Mouse (Mus musculus) megakaryocyte-erythroid progenitor cell, adult 5-6 weeks (primary cell): ENCODE data around the gene Polr2j. TPM values are rescaled to one million over a fixed set of nuclear protein-coding genes. Genes with fewer than 3 reads are reported as not detected.
"Not testable (repeated sequence)": the region's sequence is repeated elsewhere in the genome, so short reads cannot be mapped to it uniquely, and the experiment has no call there.

Experiments used
- ATAC-seq: replicated peaks from 2 replicates; pipeline ENCODE4 v1.8.0; 2016; ENCODE audit warnings: mild to moderate bottlenecking, inconsistent platforms; ENCODE audit not compliant: severe bottlenecking, poor library complexity, low FRiP score, low TSS enrichment
- total RNA-seq, 2 experiments: library from RNA; stranded (forward) in 1 of 2; stranded (reverse) in 1 of 2; fragments of 200-1000, 215-1000 nt in 1 of 2; fragments of >200 nt in 1 of 2; fragmentation: Nextera tagmentation in 1 of 2; gene quantifications; 2 replicates each; pipeline ENCODE4 v1.2.3; 2014 to 2017

Gene Polr2j
- total RNA-seq, 2 experiments from 2014 or later, result 177 to 248 TPM

DNA sequence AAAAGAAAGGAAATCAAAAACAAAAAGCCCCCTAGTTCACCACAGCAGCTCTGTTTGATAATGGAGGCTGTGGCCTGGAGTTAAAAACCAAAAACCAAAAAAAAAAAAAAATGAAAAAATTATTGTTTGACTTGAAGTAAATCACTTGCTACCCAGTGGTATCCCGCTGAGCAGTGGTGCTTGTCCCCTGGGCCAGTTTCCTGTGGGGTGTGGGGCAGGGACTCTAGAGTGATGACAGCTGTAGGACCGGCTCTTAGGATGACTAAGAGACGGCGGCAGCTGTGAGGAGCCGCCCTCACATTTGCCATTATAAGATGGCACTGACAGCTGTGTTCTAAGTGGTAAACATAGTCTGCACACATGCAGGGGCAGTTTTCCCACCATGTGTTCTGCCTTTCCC lies 39.0 kb downstream of the Polr2j start:
- no peak for ATAC-seq

- ATAC-seq, result not testable (repeated sequence)
These were observed 43.7 kb downstream of the Polr2j start for GRCm38 (mm10) chr5:136160084-136160483.

DNA sequence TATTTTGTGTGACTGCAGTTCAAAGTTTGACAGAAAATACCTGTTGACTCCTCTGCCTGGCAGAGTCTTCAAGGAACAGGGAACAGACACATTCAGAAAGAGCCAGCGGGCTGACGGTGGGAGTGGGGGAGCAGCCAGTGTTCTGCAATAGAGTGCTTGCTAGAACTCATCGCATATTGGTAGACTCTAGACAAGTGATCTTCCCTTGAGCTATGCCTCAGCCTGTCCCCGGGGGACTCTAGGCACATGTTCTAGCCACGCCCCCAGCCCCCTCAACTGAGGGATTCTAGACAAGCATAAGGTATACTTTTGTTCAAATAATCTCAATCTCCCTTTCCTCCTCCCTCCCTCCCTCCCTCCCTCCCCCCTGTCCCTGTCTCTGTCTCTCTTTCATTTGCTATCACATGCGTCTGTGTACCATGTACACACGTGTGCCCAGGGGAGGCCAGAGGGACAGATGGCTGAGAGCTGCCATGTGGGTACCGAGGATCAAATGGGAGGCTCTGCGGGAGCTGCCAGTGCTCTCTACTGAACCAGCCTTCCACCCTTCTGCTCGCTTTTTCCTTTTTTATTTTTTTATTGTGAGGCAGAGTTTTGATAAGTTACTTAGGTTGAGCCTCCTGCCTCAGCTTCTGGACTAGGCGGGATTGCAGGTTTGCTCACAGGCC lies 47.5 kb downstream of the Polr2j start:
- no peak for ATAC-seq

DNA sequence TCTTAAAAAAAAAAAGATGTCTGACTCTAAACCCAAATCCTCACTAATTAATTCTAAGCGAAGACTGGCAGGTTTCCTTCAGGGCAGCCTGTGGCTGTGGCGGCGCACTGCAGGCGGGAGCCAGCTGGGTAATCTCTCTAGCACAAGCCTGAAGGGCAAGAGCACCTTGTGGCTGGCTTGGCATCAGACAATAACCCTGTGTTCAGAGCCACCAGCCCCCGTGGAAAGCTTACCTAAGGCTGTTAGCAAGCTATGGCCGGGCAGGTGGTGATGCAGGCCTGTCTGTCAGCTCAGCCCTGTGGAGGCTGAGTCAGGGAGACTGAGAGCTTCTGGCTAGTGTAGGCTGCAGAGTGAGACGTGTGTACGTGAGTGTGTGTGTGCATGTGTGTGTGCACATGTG lies 48.8 kb downstream of the Polr2j start:
- ATAC-seq, result 0 out of 2 replicates have a peak, but pooled peaks have one; percentile 46

DNA sequence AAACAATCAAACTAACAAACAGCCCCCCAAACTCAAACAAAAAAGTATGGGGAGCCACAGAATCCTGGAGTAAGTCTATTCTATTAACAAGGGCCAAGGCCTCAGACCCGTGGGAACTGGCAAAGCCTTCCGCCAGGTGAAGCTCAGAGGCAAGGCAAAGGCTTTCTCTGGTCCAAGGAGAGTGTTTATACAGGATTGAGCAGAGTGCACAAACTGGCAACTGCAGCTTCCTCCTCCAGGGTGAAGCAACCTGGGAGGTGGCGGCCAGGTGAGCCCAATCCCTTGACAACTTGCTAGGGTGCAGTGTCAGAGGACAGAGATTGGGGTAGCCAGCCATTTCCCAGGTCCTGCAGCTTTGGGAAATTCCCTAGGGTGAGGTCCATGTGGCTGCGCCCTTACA lies 50.9 kb downstream of the Polr2j start:
- no peak for ATAC-seq

DNA sequence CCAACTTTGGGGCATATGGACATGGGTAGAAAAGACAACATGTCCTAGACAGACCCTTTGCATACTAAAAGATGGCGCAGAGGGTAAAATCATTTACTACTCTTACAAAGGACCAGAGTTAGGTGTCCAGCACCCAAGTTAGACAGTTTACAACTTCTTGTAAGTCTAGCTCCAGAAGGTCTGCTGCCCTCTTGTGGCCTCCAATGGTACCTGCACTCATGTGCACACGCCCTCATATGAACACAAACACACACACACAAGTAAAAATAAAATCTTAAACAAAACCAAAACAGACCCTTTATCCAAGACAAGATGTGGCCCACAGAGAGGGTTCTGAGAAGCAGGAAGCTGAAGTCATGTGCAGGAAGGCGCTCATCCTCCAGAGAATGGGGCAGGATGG lies 51.6 kb downstream of the Polr2j start:
- ATAC-seq, result no peak

DNA sequence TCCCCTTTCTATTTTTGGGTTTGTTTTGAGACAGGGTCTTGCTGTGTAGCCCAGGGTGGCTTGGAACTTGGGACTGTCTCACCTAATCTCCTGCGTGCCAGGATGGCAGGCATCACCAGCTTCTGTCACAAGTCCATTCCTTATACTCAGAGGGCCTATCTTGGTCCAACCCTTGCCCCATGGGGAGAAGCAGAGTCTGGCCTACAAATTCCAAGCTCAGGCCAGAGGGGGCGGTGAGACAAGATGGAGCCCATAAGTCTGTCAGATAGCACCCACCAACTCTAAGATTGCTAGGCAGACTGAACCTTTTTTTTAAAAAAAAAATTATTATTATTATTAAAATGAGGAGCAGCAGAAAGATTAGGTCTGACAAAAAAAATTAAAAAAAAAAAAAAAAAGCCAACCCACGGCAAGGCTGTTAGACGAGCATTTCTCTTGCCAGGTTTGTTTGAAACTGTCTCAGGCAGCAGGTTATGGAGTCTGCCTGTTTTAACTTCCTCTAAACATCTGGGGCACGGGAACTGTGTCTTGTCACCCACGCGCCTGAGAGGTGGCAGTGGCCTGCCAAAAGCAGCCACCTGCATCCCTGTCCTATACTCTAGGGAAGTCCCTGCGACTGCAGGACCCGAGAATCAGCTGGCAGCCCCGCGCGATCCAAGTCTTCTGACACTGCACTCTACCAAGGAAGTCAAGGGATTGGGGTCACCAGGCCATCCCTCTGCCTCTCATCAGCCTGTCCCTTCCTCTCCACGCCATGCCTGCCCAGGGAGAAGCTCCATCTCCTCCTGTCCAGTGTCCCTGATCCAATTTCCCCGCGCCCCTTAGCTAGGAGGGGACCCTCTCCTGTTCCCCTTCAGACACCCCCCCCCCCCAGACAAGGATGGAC lies 53.4 kb downstream of the Polr2j start:
- 0 out of 2 replicates have a peak, but pooled peaks have one; percentile 13 for ATAC-seq

DNA sequence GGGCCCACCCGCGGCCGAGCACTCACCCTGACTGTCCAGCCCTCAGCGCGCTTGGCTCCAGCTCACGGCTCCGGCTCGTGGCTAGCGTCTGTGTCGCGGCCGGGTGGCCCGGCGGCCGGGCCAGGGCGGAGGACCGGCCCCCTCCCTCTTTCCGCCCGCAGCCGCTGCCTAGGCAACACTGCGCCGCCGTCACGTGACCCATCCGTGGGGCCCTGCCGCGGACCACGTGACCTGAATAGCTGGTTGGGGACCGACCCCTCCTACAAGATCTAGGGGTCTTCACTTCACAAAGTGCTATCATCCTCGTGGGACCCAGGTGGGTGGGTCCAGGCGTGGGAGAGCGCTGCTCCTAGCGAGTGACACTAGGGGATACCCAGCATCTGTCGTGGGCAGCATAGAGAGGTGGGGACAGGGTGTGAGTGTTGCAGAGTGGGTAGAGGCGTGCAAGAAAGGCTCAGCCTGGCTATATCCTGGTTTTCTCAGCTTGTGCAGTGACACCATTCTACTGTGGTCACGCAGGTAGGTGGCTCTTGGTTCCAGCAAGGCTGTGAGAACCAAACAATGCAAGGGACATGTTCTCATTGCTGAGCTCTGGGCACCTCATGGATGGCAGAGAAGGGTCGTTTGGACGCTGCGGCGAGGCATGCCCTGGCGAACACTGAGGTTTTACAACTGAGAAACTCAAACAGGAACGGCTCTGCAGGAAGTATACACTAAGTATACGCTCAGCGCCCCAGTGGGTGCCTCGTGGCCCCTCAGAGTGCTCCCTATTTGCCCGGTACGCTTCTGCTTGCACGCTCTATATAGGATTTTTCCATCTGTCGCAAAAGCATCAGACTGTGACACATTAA lies 54.3 kb downstream of the Polr2j start, which contains the start of gene Orai2:
Orai2 (minus strand) TSS at position 202 of the 851 bp plus-strand sequence.
- peak; percentile 67 for ATAC-seq

DNA sequence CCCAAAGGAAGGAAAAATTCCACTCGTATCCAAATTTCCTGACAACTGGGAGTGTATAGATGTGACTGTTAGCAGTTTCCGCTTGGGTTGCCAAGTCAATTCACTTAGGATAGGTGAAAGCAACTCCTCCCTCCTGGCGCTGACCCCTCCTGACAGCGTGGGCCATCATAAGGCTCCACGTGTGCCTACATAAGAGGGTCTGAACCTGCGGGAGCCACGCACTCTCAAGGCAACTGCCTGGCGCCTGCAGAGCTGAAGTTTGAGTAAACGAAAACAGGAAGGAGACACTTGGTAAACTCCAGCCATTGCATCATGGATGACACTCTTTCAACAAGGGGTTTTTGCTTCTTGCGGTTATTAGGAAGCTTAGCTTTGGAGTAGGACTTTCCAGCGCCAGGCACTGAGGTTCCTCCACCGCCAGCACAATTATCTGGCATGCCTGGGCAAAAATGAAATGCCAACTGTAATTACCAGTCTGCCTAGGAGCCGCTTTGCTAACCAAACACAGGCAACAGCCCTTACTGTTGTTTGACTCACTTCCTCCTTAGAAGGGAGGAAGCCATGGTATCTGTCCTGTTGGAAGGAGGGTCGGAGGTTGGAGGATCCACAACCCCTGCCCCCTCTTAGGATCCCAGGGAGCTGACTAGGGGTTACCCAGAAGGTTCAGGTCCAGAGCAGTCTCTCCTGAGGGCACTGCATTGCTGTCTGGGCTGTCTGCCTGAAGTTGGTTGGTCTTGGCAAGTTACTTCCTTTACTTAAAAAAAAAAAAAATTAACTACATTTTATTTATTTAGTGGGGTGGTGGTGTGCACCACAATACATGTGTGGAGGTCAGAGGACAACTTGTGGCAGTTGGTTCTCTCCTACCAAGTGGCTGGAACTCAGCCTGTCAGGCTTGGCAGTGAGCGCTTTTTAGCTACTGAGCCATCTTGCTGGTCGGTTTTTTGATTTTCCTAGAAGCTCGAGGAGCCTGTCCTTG lies 55.2 kb downstream of the Polr2j start:
- ATAC-seq, result peak; percentile 10; the same call in 1 of the 2 replicates

Other genes starting within 250 kb of the Polr2j start
- gene Hspb1, start 228.7 kb upstream of the Polr2j start, total RNA-seq (2014; fragmentation: Nextera tagmentation), result not detected in 2 replicates
- not detected in 2 replicates for gene Hspb1, start 228.7 kb upstream of the Polr2j start, total RNA-seq (2017)
- 125 and 138 TPM in 2 replicates for gene Ywhag, start 182.0 kb upstream of the Polr2j start, total RNA-seq (2014; fragmentation: Nextera tagmentation)
- gene Ywhag, start 182.0 kb upstream of the Polr2j start, total RNA-seq (2017), result 88.3 and 92.5 TPM in 2 replicates
- 1.7 and 3.2 TPM in 2 replicates for gene Ssc4d, start 142.1 kb upstream of the Polr2j start, total RNA-seq (2014; fragmentation: Nextera tagmentation)
- gene Ssc4d, start 142.1 kb upstream of the Polr2j start, total RNA-seq (2017), result 3.5 TPM in 1 of 2 replicates, not detected in the other
- gene Zp3, start 136.5 kb upstream of the Polr2j start, total RNA-seq (2014; fragmentation: Nextera tagmentation), result not detected in 2 replicates
- not detected in 2 replicates for gene Zp3, start 136.5 kb upstream of the Polr2j start, total RNA-seq (2017)
- 5.6 and 22.1 TPM in 2 replicates for gene Dtx2, start 121.8 kb upstream of the Polr2j start, total RNA-seq (2014; fragmentation: Nextera tagmentation)
- 2.3 and 4.2 TPM in 2 replicates for gene Dtx2, start 121.8 kb upstream of the Polr2j start, total RNA-seq (2017)
- not detected in 2 replicates for gene Upk3b, start 78.1 kb upstream of the Polr2j start, total RNA-seq (2014; fragmentation: Nextera tagmentation)
- gene Upk3b, start 78.1 kb upstream of the Polr2j start, total RNA-seq (2017), result not detected in 2 replicates
- gene Upk3bl, start 62.1 kb upstream of the Polr2j start, total RNA-seq (2014; fragmentation: Nextera tagmentation), result not detected in 2 replicates
- not detected in 2 replicates for gene Upk3bl, start 62.1 kb upstream of the Polr2j start, total RNA-seq (2017)
- 3.9 and 5.2 TPM in 2 replicates for gene Rasa4, start 32.7 kb upstream of the Polr2j start, total RNA-seq (2014; fragmentation: Nextera tagmentation)
- 1.7 and 2.1 TPM in 2 replicates for gene Rasa4, start 32.7 kb upstream of the Polr2j start, total RNA-seq (2017)
- 64.7 and 67.4 TPM in 2 replicates for gene Lrwd1, start 19.4 kb downstream of the Polr2j start, total RNA-seq (2014; fragmentation: Nextera tagmentation)
- gene Lrwd1, start 19.4 kb downstream of the Polr2j start, total RNA-seq (2017), result 47.7 and 49.6 TPM in 2 replicates
- gene Alkbh4, start 19.5 kb downstream of the Polr2j start, total RNA-seq (2014; fragmentation: Nextera tagmentation), result 12.1 and 19.2 TPM in 2 replicates
- gene Alkbh4, start 19.5 kb downstream of the Polr2j start, total RNA-seq (2017), result 8.1 and 8.5 TPM in 2 replicates
- 14.5 and 20.3 TPM in 2 replicates for gene Orai2, start 54.1 kb downstream of the Polr2j start, total RNA-seq (2014; fragmentation: Nextera tagmentation)
- 10.1 and 23.9 TPM in 2 replicates for gene Orai2, start 54.1 kb downstream of the Polr2j start, total RNA-seq (2017)
- 24.2 and 32.6 TPM in 2 replicates for gene Prkrip1, start 82.3 kb downstream of the Polr2j start, total RNA-seq (2014; fragmentation: Nextera tagmentation)
- gene Prkrip1, start 82.3 kb downstream of the Polr2j start, total RNA-seq (2017), result 67.4 and 131 TPM in 2 replicates
- 1.7 and 3.0 TPM in 2 replicates for gene Sh2b2, start 129.9 kb downstream of the Polr2j start, total RNA-seq (2014; fragmentation: Nextera tagmentation)
- gene Sh2b2, start 129.9 kb downstream of the Polr2j start, total RNA-seq (2017), result 0.09 and 1.8 TPM in 2 replicates